Mouse (Mus musculus): ENCODE measurements at regions not wholly inside any gene's neighbourhood (a gene's known extent, or its start where the extent isn't known, plus 50 kb on each side); places are given as distances from the start of the nearest gene placed in this dataset.

GRCm38 (mm10) chr9:73242521-73243308 lies 129.5 kb downstream of the Rsl24d1 start:
- TF ChIP-seq CTCF (IDR thresholded peaks at IDR 0.05; ENCODE audit: insufficient read depth, low read length) (no peak), POLR2A (IDR thresholded peaks at IDR 0.05; ENCODE audit: borderline replicate concordance, extremely low read depth, low read depth, low read length) (no peak)

Data from lung, adult 2 months (tissue).